Mouse (Mus musculus) 3134 (cell line): ENCODE results near the gene Crkl.
"Not testable (repeated sequence)": the region's sequence is repeated elsewhere in the genome, so short reads cannot be mapped to it uniquely, and the experiment has no call there.

Source experiments
- DNase-seq: peaks from one replicate; pipeline ENCODE4 v3.0.0-alpha.2; 2011; ENCODE audit warnings: low spot score; ENCODE audit not compliant: insufficient read length; ENCODE audit errors: extremely low read depth

Gene Crkl

DNA sequence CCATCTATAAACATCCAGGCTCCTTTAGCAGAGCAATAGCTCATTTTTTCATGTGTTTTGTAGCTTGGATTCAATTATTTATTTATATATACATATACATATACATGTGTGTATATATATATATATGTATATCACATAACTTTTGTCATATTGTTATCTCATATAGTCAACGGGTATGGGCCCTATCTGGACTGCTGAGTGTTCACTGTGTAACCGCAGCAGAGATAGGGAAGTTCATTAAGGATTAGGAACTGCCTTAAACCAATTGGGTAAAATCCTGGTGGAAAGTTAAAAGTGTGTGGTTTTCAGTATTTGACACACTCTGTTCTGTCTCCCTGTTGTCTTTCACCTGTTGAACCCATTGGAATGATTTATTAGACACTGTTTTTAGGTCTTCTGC lies 29.7 kb downstream of the Crkl start:
- no peak for DNase-seq

DNA sequence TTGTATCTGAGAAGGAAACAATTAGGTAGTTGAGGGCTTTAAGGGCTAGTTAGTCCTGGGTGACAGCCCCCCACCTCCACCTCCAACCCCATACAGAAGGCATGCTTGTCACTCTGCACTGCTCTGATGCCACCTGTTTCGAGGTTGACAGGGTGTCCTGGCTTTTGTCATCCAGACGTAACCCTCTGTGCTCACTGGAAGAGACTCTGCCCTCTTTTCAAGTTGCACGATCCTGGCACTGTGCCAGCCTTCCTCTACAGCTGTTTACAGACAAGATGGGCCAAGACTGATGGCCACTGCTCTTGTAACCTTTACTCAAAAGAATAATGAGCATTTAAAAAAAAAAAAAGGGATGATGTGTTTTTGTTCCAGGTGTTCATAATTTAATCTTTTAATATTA lies 34.7 kb downstream of the Crkl start:
- DNase-seq, result no peak

DNA sequence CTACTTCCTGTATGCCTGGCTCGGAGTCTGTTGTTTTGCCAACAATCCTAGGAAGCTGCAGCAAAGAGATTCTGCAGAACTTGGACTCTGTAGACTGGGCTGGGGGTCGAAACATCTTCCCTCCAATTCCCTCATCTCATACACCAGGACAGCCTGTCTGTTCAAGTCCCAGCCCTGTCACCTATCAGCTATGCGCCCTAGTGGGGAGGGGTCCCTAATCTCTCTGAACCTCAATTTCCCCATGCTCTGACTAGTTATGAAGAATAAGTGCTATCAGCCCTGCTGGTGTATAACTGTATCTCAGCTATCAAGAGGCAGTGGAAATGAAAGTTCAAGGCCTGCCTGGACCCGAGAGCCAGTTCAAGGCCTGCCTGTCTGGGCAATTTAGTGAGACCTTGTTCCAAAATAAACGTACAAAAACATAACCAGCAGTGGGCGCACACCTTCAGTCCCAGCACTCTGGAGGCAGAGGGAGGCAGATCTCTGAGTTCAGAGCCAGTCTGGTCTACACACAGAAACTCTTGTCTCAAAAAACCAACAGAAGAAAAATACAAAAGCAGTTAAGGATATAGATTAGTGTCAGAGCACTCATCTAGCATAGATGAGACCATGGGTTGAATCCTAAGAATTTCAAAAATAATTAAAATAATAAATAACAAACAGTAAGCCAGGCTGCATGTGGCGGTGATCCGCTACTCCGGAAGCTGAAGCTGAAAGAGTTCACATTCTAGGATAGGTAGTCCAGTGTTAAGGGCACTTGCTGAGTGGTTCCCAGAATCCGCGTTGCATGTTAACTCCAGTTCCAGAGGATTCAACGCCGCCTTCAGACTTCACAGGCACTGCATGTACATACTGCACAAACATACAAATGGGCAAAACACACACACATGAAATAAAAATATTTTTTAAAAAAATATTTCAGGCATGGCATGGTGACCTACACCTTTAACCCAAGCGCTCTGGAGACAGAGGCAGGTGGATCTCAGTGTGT lies 37.0 kb downstream of the Crkl start:
- DNase-seq, result no peak

DNA sequence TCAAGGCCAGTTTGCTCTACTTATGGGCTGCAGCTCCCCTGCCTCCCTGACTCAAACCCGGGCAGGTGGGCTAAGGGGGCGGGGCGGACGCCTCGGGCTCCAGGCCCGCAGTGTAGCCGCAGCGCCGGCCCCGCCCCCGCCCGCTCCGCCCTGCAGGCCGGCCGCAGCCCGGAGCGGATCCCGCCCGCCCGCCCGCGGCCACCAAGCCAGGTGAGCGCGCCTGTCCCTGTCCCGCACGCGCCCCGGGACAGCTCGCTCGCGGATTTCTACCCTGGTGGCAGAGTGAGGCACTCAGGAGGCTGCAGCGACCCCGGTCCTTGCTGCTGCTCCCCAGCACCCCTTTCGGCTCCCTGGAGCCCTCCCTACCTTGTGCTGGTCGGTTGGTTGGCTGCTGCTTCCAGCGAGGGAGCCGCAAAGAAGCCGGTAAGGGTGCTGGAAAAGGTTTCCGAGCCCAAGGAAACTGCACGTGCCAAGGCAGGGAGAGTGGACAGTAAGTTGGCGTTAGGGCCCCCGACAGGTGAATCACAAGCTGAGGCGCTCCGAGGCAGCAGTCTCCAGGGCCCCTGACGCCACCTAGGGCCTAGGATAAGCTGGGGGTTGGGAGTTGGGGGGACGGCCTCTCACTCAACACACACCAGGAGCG lies 37.8 kb downstream of the Crkl start, which contains the start of gene Aifm3:
Gene Aifm3, plus strand, starts transcription at position 143 of the 643 bp plus-strand sequence.
- no peak for DNase-seq

DNA sequence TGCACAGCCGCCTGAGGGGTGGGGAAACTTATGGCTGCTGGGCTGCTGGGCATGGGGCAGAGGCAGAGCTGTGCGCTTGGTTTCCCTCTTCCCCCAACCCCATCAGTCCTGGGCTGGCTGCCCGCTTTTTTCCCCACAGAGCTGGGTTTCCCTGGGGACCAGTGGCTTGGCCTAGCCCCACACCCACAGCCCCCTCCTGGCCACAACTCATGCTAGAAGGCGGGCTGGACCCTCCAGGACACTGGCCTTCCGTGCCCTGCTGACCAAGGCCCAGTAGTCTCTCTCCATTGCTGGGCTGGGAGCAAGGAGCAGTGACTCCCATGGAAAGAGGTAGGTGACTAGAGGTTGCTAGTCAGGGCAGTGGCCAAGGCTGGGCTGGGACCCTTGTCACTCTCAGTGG lies 39.4 kb downstream of the Crkl start:
- DNase-seq, result no peak

DNA sequence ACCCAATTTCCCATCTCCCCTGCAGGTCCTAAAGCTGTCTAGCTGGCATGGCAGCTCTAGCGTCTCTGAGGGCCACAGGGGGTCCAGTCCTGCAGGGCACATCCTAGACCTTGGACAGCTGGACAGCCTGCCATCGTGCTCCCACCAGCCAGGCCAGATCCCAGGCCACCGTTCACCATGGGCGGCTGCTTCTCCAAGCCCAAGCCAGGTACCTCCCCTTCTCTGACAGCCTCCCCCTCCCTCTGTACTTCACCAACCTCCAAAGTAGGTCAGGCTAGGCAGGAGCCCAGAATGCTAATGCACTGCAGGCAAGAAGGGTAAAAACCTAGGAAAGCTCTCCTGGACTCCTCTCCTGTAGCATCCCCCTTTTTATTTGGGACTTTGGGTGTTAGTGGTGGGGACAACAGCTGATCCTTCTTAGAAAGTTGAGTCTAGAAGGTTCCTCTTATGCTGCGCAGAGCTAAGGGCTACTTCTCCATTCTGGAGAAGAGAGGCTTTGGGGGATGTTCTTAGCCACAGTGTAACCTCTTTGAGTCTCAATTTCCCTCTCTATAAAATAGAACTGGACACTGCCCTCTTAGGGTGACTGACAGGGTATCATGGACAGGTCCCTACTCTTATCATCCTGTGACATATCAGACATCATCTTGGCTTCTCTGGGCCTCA lies 40.2 kb downstream of the Crkl start:
- no peak for DNase-seq

DNA sequence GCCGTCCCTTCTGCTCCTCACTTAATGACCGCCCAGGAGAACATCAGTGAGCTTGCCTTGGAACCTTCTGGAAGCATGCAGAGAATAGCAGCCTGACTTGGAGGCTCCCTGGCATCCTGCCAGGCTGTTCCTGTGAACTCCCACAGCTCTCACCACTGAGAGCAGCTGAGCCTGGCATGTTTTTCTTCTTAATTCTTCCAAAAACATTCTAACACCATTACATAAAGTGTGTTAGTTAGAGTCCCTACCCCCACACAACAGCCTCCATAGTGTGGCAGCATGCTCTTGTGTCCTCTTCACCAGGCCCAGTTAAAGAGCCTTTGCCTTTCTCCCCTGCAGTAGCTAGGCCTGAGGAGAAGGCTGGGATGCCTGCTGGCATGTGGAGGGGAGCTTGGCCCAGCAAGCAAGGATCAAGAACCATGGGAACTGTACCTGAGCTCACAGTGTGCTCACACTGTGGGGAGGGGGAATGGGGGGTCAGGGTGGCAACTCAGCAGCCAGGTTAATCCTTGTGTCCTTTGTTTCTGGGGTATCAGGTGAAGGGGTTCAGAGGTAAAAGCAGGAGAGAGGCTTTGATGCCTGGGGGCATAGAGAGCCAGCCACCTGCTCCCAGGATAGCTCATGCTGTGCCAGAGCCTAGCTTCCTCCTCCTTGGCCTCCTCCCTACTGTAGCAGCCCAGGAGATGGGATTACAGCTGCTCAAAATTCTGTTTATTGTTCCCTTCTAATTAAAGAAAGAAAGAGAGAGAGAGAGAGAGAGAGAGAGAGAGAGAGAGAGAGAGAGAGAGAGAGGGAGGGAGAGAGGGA lies 44.9 kb downstream of the Crkl start:
- DNase-seq, result no peak

DNA sequence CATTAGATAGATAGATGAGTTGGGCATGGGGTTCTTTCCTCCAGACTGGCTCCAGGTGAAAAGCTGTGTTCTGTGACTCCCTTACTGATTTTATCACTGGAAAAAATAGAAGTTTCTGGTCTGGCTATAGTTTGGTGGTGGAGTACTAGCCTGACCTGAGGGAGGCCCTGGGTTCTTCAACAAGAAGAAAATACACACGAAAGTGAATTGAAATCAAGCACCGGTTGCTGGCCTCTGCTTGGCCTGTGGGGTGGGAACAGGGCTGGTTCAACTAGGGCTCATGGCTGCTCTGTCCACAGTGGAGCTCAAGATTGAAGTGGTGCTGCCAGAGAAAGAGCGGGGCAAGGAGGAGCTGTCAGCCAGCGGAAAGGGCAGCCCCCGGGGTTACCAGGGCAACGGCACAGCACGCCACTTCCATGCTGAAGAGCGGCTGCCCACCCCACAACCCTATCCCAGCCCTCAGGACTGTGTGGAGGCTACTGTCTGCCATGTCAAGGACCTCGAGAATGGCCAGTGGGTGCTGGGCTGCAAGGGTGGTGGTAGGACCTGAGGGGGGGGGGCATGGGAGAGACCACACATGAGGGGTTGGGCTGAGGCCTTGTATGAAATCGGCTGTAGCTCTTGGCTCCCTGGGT lies 47.6 kb downstream of the Crkl start:
- DNase-seq, result no peak

DNA sequence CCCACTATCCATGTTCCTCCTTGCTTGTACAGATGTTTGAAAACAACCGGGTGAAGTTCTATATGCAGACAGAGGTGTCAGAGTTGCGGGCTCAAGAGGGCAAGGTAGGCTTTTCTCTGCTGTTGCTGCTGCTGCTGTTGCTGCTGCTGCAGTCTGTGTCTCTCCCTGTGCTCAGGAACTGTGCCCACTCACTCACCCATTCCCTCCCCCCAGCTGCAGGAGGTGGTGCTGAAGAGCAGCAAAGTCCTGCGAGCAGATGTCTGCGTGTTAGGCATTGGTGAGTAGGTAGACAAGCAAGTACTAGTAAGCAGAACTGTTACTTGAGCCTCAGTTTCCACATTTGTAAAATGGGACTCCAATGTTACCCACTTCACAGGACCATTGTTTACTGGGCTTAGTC lies 50.9 kb downstream of the Crkl start:
- DNase-seq, result no peak

DNA sequence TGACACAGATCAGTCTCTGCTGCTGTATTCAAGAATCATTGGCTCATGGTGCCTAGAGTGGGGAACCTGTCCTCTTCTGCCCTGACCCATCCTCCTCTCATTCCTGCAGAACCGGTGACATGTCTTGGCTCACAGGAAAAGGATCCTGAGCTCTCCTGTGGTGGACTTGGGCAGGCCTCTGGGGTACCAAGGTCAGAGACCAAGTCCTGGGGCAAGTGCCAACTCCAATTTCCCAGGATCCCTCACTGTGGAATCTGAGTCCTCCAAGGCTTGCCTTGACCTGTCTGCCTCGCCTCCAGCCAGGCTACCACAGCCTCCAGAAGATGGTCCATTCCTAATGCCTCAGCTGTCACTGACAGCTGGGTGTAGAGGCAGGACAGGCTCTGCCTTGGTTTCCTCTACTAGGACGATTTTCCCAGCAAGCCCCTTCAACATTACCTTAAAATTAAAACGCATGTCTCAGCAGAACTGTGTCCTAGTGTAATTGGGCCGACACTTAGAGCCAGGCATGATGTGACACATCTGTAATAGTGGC lies 55.3 kb downstream of the Crkl start:
- DNase-seq, result no peak

DNA sequence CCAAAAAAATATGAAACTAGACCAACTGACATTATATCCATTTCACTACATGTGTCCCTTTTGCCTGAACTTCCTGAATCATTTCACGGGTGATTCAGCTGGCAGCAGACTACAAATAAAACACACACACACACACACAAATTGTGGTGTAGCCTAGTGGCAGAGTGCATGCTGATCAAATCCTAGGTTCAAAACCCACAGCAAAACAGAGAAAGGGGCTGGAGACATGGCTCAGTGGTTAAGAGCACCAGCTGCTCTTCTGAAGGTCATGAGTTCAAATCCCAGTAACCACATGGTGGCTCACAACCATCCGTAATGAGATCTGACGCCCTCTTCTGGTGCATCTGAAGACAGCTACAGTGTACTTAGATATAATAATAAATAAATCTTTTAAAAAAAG lies 56.2 kb downstream of the Crkl start:
- DNase-seq, result not testable (repeated sequence)

DNA sequence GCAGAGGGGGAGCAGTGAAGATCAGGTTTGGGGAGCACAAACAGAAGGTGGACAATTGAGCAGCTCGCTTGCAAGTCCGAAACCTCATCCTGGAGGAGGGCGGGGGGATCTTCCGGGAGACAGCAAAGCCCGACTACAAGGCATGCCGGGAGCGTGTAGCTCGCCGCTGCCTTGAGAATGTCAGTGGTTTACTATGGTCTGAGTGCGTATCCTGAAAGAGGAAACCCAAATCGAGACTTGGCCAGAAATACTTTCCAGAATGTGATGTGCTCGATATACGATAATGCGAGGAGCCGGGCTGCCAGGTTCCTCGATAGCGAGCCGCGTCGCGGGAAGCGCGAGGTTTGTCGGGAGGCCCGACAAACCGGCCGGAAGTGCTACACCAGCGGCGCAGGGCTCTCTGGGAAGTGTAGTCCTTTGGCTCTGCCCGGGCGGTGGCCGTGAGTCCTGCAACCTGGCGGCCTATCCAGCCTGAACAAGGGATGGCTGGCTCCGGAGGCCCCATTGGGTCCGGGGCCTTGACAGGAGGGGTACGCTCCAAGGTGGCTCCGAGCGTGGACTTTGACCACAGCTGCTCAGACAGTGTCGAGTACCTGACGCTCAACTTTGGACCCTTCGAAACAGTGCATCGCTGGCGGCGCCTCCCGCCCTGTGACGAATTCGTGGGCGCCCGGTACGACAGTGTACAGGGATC lies 56.9 kb downstream of the Crkl start, which contains the start of gene Lztr1:
Gene Lztr1, plus strand, starts transcription at position 143 of the 694 bp plus-strand sequence.
- DNase-seq, result peak; percentile 95

DNA sequence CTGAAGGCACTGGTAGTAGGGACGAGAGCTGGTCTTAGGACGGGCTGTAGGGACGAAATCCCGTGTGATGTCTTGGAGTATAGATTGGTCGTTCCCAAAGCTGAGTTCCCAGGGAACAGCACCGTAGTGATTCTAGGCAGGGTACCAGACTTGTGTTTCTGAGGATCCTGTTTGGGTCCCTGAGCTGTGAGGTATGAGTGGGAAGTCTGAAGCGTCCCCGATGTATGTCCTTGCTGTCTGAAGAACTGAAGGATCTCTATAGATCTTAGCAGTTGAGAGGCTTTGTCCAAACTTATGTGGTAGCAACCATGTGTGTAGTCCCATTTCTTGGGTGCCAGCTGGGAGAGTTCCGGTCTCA lies 57.4 kb downstream of the Crkl start:
- DNase-seq, result no peak

DNA sequence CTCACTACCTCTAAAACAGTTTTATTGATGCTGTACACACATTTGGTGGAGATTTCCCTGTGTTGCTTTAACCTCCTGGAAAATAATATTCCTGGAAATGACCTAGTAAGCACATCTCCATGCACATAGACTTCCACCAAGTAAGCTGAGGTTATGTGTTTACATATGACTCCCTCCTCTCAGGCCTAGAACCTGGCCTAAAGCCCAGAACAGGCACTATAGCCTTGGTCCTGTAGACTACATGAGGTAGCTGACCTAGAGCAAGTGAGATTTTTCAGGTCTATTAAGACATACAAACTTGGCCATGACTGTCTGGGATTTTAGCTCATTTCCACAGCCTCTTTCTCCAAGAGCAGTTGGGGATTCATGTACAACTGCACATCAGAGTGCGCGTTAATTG lies 58.4 kb downstream of the Crkl start:
- no peak for DNase-seq

DNA sequence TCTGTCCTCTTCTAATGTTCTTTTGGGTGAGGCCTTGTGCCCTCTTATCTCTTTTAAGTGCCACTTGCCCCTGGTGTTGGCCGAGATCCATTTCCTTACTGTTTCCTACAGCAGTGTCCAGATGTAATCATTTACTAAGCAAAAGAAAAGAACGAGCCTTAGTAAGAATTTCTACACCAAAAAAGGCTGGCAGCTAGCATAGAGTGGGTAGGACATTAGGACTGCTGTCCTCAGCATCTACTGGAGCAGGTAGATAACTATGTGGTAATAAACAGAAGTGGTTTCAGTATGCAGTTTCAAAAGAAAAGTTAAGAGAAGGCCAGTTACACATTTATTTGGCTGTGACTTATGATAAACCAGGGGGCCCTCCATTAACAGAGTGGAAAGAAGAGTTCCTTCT lies 58.9 kb downstream of the Crkl start:
- DNase-seq, result no peak

DNA sequence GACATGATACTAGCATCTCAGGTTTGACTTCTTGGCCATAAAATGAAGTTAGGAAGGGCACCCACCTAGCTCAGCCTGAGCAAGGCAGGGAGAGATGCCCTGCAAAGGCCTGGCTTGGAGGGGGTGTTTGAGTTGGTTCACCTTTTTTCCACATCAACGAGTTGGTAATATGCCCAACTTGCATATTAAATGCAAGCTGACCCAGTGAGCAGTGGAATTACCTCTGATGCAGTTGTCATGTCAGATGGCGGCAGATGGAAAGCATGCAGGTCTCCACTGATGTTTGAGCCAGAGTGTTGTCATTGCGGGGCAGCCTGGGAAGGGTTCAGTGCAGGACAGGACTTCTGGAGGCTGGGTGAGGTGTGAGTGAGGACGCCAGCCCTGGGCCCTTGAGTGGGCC lies 59.6 kb downstream of the Crkl start:
- no peak for DNase-seq

DNA sequence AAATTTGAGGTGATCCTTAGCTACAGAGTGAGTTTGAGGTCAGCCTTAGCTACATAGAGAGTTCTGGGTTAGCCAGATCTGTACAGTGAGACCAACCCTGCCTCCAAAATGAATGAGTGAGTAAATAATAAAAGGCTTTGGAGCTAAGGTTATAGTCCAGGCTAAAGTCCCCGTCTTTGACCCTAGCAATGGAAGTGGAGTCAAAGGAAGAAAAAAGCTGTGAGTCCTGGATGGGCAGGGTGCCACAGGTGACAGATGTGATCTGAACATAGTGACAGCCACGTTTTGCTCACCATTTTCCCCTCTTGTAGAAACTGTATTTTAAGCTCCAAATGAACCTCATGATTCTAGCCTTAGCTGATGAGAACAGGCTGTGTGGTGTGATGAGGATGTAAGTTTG lies 67.1 kb downstream of the Crkl start:
- no peak for DNase-seq

DNA sequence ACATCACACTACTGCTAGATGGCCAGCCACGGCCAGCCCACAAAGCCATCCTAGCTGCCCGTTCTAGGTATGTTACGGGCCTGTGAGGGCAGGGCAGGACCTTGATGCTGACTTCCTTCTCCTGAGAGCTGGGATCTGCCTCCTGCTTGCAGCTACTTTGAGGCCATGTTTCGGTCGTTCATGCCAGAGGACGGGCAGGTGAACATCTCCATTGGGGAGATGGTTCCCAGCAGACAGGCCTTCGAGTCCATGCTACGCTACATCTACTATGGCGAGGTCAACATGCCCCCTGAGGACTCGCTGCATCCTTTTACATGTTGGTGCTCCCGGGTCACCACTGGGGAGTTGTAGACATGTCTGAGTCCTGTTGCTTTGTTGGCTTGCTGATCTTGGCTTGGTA lies 72.4 kb downstream of the Crkl start:
- DNase-seq, result no peak

DNA sequence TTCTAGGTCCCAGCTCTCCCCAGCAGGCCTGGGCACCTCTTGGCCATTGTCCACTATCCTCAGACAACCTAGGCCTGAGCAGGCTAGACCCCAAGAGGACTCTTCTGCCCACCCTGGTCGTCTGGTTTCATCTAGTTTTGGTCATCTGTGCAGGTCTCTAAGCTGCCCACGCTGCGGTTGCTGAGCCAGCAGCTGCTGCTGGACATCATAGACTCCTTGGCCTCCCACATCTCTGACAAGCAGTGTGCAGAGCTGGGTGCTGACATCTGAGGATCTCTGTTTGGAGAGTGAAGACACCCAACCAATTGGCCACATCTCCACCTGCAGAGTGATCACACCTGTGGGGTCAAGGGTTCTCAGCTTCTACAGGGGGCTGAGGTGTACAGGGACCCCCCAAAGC lies 73.7 kb downstream of the Crkl start:
- no peak for DNase-seq
